Mouse (Mus musculus) mouse trophoblast stem cell (cell line): ENCODE data around the gene Klhl25.
"Not testable (repeated sequence)": the region's sequence is repeated elsewhere in the genome, so short reads cannot be mapped to it uniquely, and the experiment has no call there.

Experiments
- in situ Hi-C, 2 experiments: fragments of 300-500 bp; cut with MseI, MboI; formaldehyde crosslinking; loops; 2 replicates in 1 of 2; 3 replicates in 1 of 2; pipeline ENCODE4 v1.15.1; 2025

Gene Klhl25

DNA sequence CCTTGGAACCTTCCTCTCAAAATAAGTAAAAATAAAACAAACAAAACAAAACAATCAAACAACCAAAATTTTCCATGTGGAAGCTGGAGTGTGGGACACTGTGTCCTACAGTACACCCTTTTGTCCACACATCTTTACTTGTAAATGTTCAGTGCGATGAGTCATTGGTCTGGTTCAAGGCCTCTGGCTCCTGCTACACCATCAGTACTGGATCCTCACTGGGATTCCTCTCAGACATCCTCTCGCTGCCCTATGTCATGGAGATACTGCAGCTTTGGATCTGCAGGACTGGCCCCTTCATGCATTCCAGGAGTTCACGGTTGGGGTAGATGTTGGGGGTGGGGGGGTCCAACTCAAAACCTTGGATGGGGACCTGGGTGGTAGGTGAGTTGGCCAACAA lies 5.8 kb upstream of the Klhl25 start:
- in situ Hi-C loops, result no loop called here

DNA sequence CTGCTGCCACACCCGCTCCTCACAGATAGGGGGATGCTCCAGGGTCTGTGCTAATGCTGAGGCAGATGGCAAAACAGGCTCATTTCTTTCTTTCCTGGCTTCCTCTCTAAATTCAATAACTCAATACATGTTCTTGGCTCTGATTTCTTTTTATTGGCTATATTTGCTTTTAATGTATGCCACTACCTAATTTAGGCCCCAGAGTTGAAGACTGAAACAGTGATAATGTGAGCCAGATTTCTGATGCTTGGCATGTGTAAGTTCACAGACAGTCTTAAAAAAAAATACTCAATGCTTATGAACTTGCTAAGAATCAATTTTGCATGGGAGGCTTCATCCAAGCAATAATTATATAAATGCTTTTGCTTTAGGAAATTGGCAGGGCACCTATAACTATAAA lies 2.2 kb upstream of the Klhl25 start:
- in situ Hi-C loops, result no loop called here

- in situ Hi-C loops, result no loop called here
Measured at GRCm38 (mm10) chr7:75846942-75847341, 1.2 kb upstream of the Klhl25 start.

GRCm38 (mm10) chr7:75847489-75847888 lies 621 bp upstream of the Klhl25 start:
- in situ Hi-C loops, result no loop called here

DNA sequence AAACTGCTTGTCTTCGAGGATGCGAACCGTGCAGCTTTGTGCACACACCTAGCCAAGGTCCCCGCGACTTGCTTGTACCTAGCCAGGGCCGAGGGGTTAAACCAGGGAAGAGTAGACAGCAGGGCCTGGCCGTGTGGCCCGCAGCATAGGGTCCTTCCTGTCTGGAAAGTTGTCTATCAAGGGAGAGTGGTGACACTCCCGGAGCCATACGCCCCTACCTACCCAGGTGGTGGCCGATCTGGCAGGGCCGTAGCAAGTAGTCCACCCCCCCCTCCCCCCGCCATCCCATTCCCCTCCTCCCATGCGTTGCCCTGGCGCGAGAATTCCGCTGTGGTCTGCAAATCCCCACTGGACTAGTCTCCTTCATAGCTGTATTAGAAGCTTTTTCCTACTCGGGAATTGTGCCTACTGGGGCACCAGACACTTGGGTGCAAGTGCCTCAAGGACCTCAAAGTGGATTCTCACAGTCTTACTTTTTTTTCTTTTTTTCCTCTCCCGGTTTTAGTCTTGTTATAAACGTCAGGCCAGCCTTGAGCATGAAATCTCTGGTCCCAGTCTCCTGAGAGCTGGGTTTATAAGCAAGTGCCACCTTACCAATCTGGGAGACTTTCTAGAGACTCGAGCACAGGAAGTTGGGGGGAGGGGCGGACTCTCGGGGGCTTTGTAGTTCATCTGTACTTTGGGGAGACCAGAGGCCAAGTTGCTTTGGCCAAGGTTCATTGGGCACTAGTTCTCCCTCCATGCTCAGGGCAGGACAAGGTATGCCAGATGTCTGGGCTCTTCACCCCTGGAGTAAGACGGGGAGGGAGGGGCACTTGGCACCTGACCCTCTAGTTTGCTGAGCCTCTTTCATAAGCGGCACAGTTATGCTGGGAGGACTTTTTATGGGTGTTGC lies 913 bp downstream of the Klhl25 start:
- in situ Hi-C loops, result no loop called here

- in situ Hi-C loops, result not testable (repeated sequence)
Measured at GRCm38 (mm10) chr7:75850396-75850795, 2.3 kb downstream of the Klhl25 start.

DNA sequence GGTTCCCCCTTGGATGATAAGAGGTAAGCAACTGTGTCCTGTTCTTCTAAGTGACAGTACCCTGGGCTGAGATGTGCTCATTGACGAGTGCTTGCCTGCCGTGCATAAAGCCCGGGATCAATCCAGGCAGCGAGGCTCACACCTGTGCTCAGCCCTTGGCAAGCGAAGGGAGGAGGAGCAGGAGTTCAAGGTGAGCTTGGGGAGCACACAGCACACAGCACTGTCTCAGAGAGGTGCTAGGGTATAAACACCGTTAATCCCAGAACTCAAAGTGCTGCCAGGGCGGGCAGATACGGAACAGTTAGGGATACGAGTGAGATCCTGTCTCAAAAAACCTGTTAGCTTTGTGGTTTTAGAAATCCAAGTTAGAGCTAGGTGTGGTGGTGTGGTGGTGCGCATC lies 3.2 kb downstream of the Klhl25 start:
- in situ Hi-C loops, result no loop called here

DNA sequence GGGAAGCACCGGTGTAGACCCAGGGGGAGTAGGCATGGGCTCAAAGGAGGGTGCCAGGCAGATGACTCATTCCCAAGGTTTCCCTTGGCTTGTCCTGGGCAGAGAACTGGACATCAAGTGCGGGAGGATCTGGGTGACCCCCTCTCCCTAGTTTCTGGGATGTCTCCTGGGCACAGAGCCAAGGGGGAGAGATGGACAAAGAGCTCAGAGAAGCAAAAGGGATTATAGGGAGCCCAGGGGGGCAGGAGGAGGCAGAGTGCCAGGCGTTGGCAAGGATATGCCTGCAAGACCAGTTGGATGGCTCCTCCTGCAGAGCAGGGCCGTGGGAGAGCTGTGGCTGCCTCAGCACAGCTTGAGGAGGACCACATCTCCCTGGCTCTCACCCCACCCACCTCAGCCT lies 4.3 kb downstream of the Klhl25 start:
- in situ Hi-C loops, result no loop called here

DNA sequence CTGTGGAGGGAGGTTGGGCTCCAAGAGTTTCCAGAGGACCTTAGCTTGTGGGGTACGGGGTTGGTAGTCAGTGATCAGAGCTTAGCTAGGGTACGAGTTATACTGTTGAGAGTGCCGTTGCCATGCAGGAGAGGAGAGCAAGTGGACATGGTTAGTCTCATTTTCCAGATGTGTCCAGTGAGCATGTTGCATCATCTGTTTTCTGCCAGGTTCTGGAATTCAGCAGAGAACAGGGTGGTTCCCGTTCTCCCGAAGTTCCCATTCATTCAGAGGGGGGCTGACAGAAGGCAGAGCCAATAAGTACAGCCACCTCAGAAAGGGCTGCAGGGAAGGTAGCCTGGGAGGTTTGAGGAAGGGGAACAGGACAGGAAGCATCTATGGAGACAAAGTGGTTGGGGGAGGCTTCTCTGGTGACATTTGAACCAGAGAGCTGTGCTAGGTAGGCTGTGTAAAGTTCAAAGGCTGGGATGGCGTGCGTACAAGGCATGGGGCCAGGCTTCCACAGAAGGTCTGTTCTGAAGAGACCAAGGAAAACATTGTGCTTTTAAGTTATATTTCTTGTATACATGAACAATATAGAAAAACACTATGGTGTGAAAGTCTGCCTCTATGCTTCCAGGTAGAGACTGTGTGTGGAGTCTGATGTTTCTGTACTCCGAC lies 5.2 kb downstream of the Klhl25 start:
- in situ Hi-C loops, result no loop called here

- in situ Hi-C loops, result no loop called here
Measured at GRCm38 (mm10) chr7:75854231-75854925, 6.3 kb downstream of the Klhl25 start.

- in situ Hi-C loops, result no loop called here
Measured at GRCm38 (mm10) chr7:75855028-75855427, 6.9 kb downstream of the Klhl25 start.

DNA sequence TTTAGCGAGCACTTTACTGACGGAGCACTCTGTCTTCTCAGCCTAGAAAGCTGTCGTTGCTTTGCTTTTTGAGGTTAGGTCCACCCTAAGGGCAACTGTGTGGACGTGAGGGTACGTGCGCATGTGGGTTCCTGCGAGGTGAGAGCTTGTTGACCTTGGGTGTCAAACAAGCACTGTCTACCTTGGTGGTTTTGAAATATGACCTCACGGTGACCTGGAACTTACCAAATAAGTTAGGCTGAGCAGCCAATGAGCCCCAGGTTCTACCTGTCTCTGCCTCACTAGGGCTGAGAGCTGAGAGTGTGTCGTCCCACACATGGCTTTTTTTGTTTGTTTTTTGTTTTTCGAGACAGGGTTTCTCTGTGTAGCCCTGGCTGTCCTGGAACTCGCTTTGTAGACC lies 8.1 kb downstream of the Klhl25 start:
- in situ Hi-C loops, result no loop called here

- in situ Hi-C loops, result no loop called here
Measured at GRCm38 (mm10) chr7:75859771-75860196, 11.7 kb downstream of the Klhl25 start.

- in situ Hi-C loops, result not testable (repeated sequence)
Measured at GRCm38 (mm10) chr7:75861638-75862426, 13.7 kb downstream of the Klhl25 start.

DNA sequence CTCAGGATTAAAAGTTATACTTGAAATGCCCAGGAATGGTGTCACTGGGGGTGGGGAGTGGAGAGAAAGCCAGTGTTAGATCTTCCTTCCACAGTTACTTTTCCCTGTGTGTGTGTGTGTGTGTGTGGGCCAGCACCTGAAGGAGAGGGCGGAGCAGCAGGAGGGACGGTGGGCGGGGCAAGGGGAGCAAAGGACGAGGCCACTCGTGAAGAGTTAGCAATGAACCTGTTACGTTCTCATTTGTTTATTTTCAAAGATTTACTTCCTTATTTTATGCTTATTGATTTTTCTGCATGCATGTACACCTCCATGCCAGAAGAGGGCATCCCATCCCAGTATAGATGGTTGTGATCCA lies 14.3 kb downstream of the Klhl25 start:
- in situ Hi-C loops, result not testable (repeated sequence)

GRCm38 (mm10) chr7:75863248-75863911 lies 15.3 kb downstream of the Klhl25 start:
- in situ Hi-C loops, result not testable (repeated sequence)

DNA sequence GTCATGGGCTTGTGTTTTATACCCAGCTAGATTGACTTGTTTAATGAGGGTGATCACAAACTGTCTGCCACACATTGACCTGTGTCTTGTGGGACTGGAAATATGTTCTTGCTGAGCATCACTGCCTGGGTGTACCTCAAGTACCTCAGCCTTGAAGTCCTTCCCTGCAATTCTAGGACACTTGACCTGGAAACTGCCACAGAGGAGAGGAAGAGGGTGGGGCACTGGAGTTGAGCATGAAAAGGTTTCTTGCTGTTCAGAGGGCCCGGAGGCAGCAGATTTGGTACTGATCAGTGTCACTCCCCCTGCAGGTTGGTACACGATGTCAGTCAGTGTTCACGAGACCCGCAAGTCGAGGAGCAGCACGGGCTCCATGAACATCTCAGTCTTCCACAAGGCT lies 16.9 kb downstream of the Klhl25 start:
- in situ Hi-C loops, result no loop called here

DNA sequence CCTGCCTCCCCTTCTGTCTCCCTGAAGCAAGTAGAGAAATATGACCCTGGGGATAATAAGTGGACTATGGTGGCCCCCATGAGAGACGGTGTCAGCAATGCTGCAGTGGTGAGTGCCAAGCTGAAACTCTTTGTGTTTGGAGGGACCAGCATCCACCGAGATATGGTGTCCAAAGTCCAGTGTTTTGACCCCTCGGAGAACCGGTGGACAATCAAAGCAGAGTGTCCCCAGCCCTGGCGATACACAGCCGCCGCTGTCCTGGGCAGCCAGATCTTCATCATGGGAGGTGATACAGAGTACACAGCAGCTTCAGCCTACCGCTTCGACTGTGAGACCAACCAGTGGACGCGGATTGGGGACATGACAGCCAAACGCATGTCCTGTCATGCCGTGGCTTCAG lies 18.4 kb downstream of the Klhl25 start:
- in situ Hi-C loops, result no loop called here

DNA sequence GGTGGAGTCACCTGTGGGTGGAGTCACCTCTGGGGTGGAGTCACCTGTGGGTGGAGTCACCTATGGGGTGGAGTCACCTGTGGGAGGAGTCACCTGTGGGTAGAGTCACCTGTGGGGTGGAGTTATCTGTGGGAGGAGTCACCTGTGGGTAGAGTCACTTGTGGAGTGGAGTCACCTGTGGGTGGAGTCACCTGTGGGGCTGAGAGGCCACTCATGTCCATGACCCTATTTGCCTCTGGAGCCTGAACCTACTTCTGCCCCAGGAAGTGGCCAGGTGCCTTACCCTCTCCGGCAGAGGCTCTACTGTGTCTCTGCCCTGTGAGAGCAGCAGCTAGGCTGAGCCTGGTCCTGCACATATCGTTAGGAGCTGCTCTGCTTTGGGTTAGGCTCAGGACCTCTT lies 20.6 kb downstream of the Klhl25 start:
- in situ Hi-C loops, result no loop called here

- in situ Hi-C loops, result no loop called here
Measured at GRCm38 (mm10) chr7:75870551-75870950, 22.4 kb downstream of the Klhl25 start.

DNA sequence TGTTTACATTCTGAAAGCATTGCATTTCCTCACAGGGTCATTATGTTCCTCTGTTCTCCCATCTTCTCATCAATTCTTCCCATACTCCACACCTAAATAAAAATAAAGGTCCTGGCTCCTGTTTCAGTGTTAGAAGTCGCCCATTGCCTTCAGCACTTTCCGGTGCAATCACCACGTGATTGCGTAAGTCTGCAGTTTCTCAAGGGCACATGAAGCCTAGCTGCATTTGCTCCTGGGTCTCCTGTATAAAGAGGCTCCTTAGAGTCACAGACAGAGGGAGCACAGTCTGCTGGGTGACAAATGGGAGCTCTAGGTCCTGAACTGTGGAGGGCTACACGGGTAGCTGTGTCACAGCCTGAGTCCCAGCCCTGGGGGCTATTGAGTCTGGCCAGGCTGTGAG lies 24.1 kb downstream of the Klhl25 start:
- in situ Hi-C loops, result no loop called here
